Mouse (Mus musculus): Measurements from ENCODE around the gene Camta2. TPM values are rescaled to one million over a fixed set of nuclear protein-coding genes. Genes with fewer than 3 reads are reported as not detected.

Camta2 gene
- total and polyA plus RNA-seq, 3 experiments = 1.0 to 17.0 (median 4.9) TPM

DNA sequence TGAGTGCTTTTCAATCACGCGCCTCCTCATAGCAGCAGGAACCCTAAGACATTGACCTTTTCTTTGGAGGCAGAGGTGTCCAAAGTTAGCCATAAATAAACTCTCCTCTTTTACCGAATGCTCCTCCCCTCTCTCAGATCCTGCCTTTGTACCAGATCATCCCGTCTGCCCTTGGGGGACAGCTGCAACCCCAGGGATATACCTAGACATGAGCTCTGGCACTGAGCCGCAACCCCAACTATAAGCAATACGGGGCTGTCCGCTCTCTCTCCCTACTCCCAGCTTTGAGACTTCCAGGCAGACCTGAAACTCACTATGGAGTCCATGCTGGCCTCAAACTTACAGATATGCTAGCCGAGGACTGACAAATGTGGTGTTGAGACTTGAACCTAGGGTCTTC, 21.2 kb downstream of the Camta2 start:
- Histone ChIP-seq H3K9ac (ENCODE audit: insufficient read depth, low read depth) (no peak overlapping the region), H3K4me1 (ENCODE audit: control insufficient read depth in 1 of 2, insufficient read depth in 2 of 2) (peaks cover 10 to 36% of the 10 kb centered on the region in 2 experiments)

DNA sequence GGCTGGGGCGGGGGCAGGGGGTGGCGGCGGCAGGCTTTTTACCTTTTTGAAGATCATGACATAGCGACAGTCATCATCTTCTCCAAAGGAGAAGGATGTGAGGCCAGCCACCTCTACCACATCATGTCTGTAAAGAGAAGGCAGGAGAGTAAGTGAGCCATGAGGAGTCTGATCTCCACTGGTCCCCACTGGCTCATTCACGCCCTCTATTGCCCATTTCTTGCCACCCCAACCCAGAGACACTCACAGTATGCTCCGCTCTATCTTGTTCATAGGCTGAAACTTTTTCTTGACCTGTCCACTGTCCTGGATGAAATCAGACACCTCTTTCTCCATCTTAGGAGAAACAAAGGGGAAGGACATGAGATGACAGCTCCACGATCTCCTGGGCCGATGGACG, 23.2 kb downstream of the Camta2 start:
- H3K4me1 ChIP-seq (ENCODE audit: control insufficient read depth in 1 of 2, insufficient read depth in 2 of 2) = peaks cover 10 to 19% of the 10 kb centered on the region in 2 experiments
- DNase-seq (ENCODE audit: extremely low read depth) = no peak
- H3K9me3 ChIP-seq (replicated peaks; ENCODE audit: low read length) = no peaks in the 10 kb centered on the region
- no peak overlapping the region for H3K4me2 ChIP-seq (ENCODE audit: insufficient read depth, low read depth, poor library complexity, severe bottlenecking)
- dilution Hi-C loops (cut with MboI; ENCODE audit: extremely low pct_ligation_motif_present, extremely low pct_unique_long_range_greater_than_20kb, low sequenced_read_pairs) = no loop called here
- peaks cover 22% of the 10 kb centered on the region for H3K79me2 ChIP-seq (replicated peaks; ENCODE audit: control insufficient read depth, extremely low read depth, insufficient read depth, poor library complexity, severe bottlenecking)
- in situ Hi-C loops (cut with MboI; ENCODE audit: low pct_ligation_motif_present, low pct_unique_long_range_greater_than_20kb, low sequenced_read_pairs) = no loop called here
- H3K36me3 ChIP-seq (replicated peaks in 1 of 2; ENCODE audit: control insufficient read depth in 1 of 2, insufficient read depth in 1 of 2, low read length in 1 of 2) = peaks cover 46 to 77% of the 10 kb centered on the region in 2 experiments
- no peak overlapping the region for H3K9ac ChIP-seq (ENCODE audit: insufficient read depth, low read depth)
- no peak overlapping the region for H3K4me3 ChIP-seq (replicated peaks in 1 of 3; ENCODE audit: low read depth in 2 of 3, low read length in 2 of 3, poor library complexity in 1 of 3)
- no peak overlapping the region for H3K27ac ChIP-seq (ENCODE audit: insufficient read depth, low read depth)
- TF ChIP-seq CTCF (conservative IDR thresholded peaks at IDR 0.05 in 1 of 2, IDR thresholded peaks at IDR 0.05 in 1 of 2; ENCODE audit: low read depth in 2 of 2, low read length in 2 of 2) (peak in 1 of 2 experiments; percentile 51; a peak in 2 of 4 replicates), RAD21 (IDR thresholded peaks at IDR 0.05; ENCODE audit: low read depth, low read length) (peak; percentile 34), MAFK (IDR thresholded peaks at IDR 0.05; ENCODE audit: insufficient replicate concordance, low read length) (no peak)
- no peaks in the 10 kb centered on the region for H3K27me3 ChIP-seq (replicated peaks)

More for the DNA sequence above, 21.2 kb downstream of the Camta2 start:
- Histone ChIP-seq H3K36me3 (replicated peaks in 1 of 2; ENCODE audit: control insufficient read depth in 1 of 2, insufficient read depth in 1 of 2, low read length in 1 of 2) (peaks cover 51 to 72% of the 10 kb centered on the region in 2 experiments), H3K9me3 (replicated peaks; ENCODE audit: low read length) (no peaks in the 10 kb centered on the region), H3K27ac (ENCODE audit: insufficient read depth, low read depth) (no peak overlapping the region), H3K4me3 (replicated peaks in 1 of 3; ENCODE audit: low read depth in 2 of 3, low read length in 2 of 3, poor library complexity in 1 of 3) (no peak overlapping the region), H3K79me2 (replicated peaks; ENCODE audit: control insufficient read depth, extremely low read depth, insufficient read depth, poor library complexity, severe bottlenecking) (peaks cover 22% of the 10 kb centered on the region), H3K4me2 (ENCODE audit: insufficient read depth, low read depth, poor library complexity, severe bottlenecking) (no peak overlapping the region), H3K27me3 (replicated peaks) (no peaks in the 10 kb centered on the region)
- TF ChIP-seq ZMIZ1 (IDR thresholded peaks at IDR 0.05; ENCODE audit: low read depth, low read length) (no peak), MAX (IDR thresholded peaks at IDR 0.05; ENCODE audit: low read length) (no peak)
- dilution Hi-C loops (cut with MboI; ENCODE audit: extremely low pct_ligation_motif_present, extremely low pct_unique_long_range_greater_than_20kb, low sequenced_read_pairs) = no loop called here
- no peak for DNase-seq (ENCODE audit: extremely low read depth)
- in situ Hi-C loops (cut with MboI; ENCODE audit: low pct_ligation_motif_present, low pct_unique_long_range_greater_than_20kb, low sequenced_read_pairs) = no loop called here

DNA sequence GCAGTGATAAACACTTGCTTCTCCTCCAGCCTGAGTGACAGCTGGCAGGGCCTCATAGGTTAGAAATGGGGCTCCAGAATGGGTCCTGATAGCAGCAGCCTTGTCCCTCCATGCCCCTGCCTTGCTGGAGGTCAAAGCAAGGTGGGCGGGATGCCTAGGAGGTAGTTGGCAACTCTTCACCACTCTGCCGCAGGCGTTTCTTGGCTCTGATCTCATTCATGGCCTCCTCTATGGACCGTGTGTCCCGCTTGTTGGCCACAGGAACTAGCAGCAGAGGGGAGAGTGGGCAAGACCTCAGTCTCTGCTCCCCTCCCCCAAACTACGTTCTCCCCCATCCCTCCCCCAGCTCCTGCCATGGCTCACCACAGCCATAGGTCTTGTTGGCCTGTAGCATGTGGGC, 23.9 kb downstream of the Camta2 start:
- Histone ChIP-seq H3K4me3 (replicated peaks in 1 of 3; ENCODE audit: low read depth in 2 of 3, low read length in 2 of 3, poor library complexity in 1 of 3) (no peak overlapping the region), H3K36me3 (replicated peaks in 1 of 2; ENCODE audit: control insufficient read depth in 1 of 2, insufficient read depth in 1 of 2, low read length in 1 of 2) (peaks cover 46 to 83% of the 10 kb centered on the region in 2 experiments), H3K27me3 (replicated peaks) (no peaks in the 10 kb centered on the region), H3K9ac (ENCODE audit: insufficient read depth, low read depth) (no peak overlapping the region), H3K79me2 (replicated peaks; ENCODE audit: control insufficient read depth, extremely low read depth, insufficient read depth, poor library complexity, severe bottlenecking) (peaks cover 22% of the 10 kb centered on the region), H3K9me3 (replicated peaks; ENCODE audit: low read length) (no peaks in the 10 kb centered on the region), H3K4me1 (ENCODE audit: control insufficient read depth in 1 of 2, insufficient read depth in 2 of 2) (peaks cover 10 to 19% of the 10 kb centered on the region in 2 experiments), H3K4me2 (ENCODE audit: insufficient read depth, low read depth, poor library complexity, severe bottlenecking) (no peak overlapping the region), H3K27ac (ENCODE audit: insufficient read depth, low read depth) (no peak overlapping the region)
- TF ChIP-seq NRF1 (IDR thresholded peaks at IDR 0.05; ENCODE audit: low read depth, low read length) (no peak), MAZ (IDR thresholded peaks at IDR 0.05; ENCODE audit: low read depth, low read length) (no peak), RAD21 (IDR thresholded peaks at IDR 0.05; ENCODE audit: low read depth, low read length) (no peak), BHLHE40 (IDR thresholded peaks at IDR 0.05; ENCODE audit: low read depth, low read length) (no peak), USF2 (conservative IDR thresholded peaks at IDR 0.05; ENCODE audit: low read depth, low read length) (no peak), CHD1 (IDR thresholded peaks at IDR 0.05; ENCODE audit: low read depth, low read length) (no peak), CTCF (conservative IDR thresholded peaks at IDR 0.05 in 1 of 2, IDR thresholded peaks at IDR 0.05 in 1 of 2; ENCODE audit: low read depth in 2 of 2, low read length in 2 of 2) (no peak), PAX5 (IDR thresholded peaks at IDR 0.05; ENCODE audit: low read length) (no peak), ZC3H11A (IDR thresholded peaks at IDR 0.05; ENCODE audit: low read depth, low read length) (no peak), ETS1 (conservative IDR thresholded peaks at IDR 0.05; ENCODE audit: low read depth, low read length) (no peak), POLR2AphosphoS2 (IDR thresholded peaks at IDR 0.05; ENCODE audit: low read depth, low read length) (no peak), MAX (IDR thresholded peaks at IDR 0.05; ENCODE audit: low read length) (no peak), E2F4 (IDR thresholded peaks at IDR 0.05; ENCODE audit: insufficient replicate concordance, low read depth, low read length) (no peak), USF1 (IDR thresholded peaks at IDR 0.05; ENCODE audit: low read depth, low read length) (no peak)
- dilution Hi-C loops (cut with MboI; ENCODE audit: extremely low pct_ligation_motif_present, extremely low pct_unique_long_range_greater_than_20kb, low sequenced_read_pairs) (no loop called here), in situ Hi-C loops (cut with MboI; ENCODE audit: low pct_ligation_motif_present, low pct_unique_long_range_greater_than_20kb, low sequenced_read_pairs) (no loop called here)
- DNase-seq (ENCODE audit: extremely low read depth) = no peak

All from CH12.LX (cell line).